Mouse (Mus musculus) limb, embryonic 12.5 days (tissue): ENCODE measurements around the gene Atl3. TPM values are rescaled to one million over a fixed set of nuclear protein-coding genes. Genes with fewer than 3 reads are reported as not detected.

Source experiments
- ATAC-seq: fragments of 200-750 bp; cut with Nextera tagmentation; 2 replicates; pipeline ENCODE4 v1.8.0; 2017; ENCODE audit warnings: low read depth, moderate TSS enrichment; ENCODE audit not compliant: insufficient number of reproducible peaks, insufficient read depth, low FRiP score, low TSS enrichment
- H3K27ac ChIP-seq: fragments of 300-500 bp; sonication (generic); 2 replicates; pipeline ENCODE4 v1.5.1; 2016; ENCODE audit warnings: mild to moderate bottlenecking, moderate library complexity
- H3K27me3 ChIP-seq: fragments of 300-500 bp; sonication (generic); 2 replicates; pipeline ENCODE4 v1.6.1; 2016; ENCODE audit warnings: mild to moderate bottlenecking, moderate library complexity
- H3K36me3 ChIP-seq: fragments of 300-500 bp; sonication (generic); 2 replicates; pipeline ENCODE4 v1.6.1; 2016; ENCODE audit warnings: mild to moderate bottlenecking, moderate library complexity
- H3K4me1 ChIP-seq: fragments of 300-500 bp; sonication (generic); replicated peaks from 2 replicates; pipeline ENCODE4 v1.6.1; 2016
- H3K4me2 ChIP-seq: fragments of 300-500 bp; sonication (generic); 2 replicates; pipeline ENCODE4 v1.6.1; 2016; ENCODE audit warnings: mild to moderate bottlenecking, moderate library complexity
- H3K4me3 ChIP-seq: fragments of 300-500 bp; sonication (generic); replicated peaks from 2 replicates; pipeline ENCODE4 v1.5.1; 2016; ENCODE audit warnings: mild to moderate bottlenecking
- H3K9ac ChIP-seq: fragments of 300-500 bp; sonication (generic); replicated peaks from 2 replicates; pipeline ENCODE4 v1.6.1; 2016; ENCODE audit warnings: mild to moderate bottlenecking, moderate library complexity
- H3K9me3 ChIP-seq: fragments of 300-500 bp; sonication (generic); 2 replicates; pipeline ENCODE4 v1.6.1; 2016; ENCODE audit warnings: mild to moderate bottlenecking, moderate library complexity
- WGBS: fragments of 180-500 bp; shearing (Covaris S2); methylation state at CpG from one replicate; pipeline ENCODE4 v1.1.7; 2016; 5-methylcytosine and 5-hydroxymethylcytosine counted together
- polyA plus RNA-seq: library from polyadenylated mRNA; unstranded; fragments of >200 nt; fragmentation: Nextera tagmentation; extraction: Ambion mirVana; gene quantifications from 2 replicates; pipeline ENCODE4 v1.2.1, GENCODE M21; 2016

The Atl3 gene
- polyA plus RNA-seq, 1 experiment from 2014 or later: 11.9 TPM

GRCm38 (mm10) chr19:7500701-7501100 lies 6.9 kb downstream of the Atl3 start:
- no peaks in the 10 kb centered on the region for H3K36me3 ChIP-seq
- no peak for ATAC-seq
- H3K4me2 ChIP-seq: no peak overlapping the region
- no peaks in the 10 kb centered on the region for H3K27me3 ChIP-seq
- no peak overlapping the region for H3K4me3 ChIP-seq
- no peak overlapping the region for H3K27ac ChIP-seq
- 85% methylated on average over 1 of the region's 1 CpGs for WGBS
- H3K9me3 ChIP-seq: no peaks in the 10 kb centered on the region
- H3K9ac ChIP-seq: no peak overlapping the region
- peaks cover 2% of the 10 kb centered on the region for H3K4me1 ChIP-seq

- H3K9ac ChIP-seq: no peak overlapping the region
- H3K4me3 ChIP-seq: no peak overlapping the region
- ATAC-seq: no peak
- H3K4me2 ChIP-seq: no peak overlapping the region
- H3K9me3 ChIP-seq: no peaks in the 10 kb centered on the region
- 87% methylated on average over 2 of the region's 2 CpGs for WGBS
- no peak overlapping the region for H3K27ac ChIP-seq
- H3K4me1 ChIP-seq: no peaks in the 10 kb centered on the region
- no peaks in the 10 kb centered on the region for H3K27me3 ChIP-seq
- H3K36me3 ChIP-seq: no peaks in the 10 kb centered on the region
Measured at GRCm38 (mm10) chr19:7502432-7502831, 8.6 kb downstream of the Atl3 start.

GRCm38 (mm10) chr19:7506321-7506720 lies 12.5 kb downstream of the Atl3 start:
- H3K9ac ChIP-seq: no peak overlapping the region
- H3K4me3 ChIP-seq: no peak overlapping the region
- no peak overlapping the region for H3K27ac ChIP-seq
- no peak overlapping the region for H3K4me2 ChIP-seq
- no peaks in the 10 kb centered on the region for H3K27me3 ChIP-seq
- 73% methylated on average over 1 of the region's 1 CpGs for WGBS
- no peak for ATAC-seq
- H3K36me3 ChIP-seq: peaks cover 19% of the 10 kb centered on the region
- H3K4me1 ChIP-seq: no peaks in the 10 kb centered on the region
- H3K9me3 ChIP-seq: no peaks in the 10 kb centered on the region

GRCm38 (mm10) chr19:7508026-7508425 lies 14.2 kb downstream of the Atl3 start:
- 78% methylated on average over 4 of the region's 4 CpGs for WGBS
- no peak for ATAC-seq
- Histone ChIP-seq H3K4me3 (no peak overlapping the region), H3K9ac (no peak overlapping the region), H3K4me1 (no peaks in the 10 kb centered on the region), H3K36me3 (peaks cover 32% of the 10 kb centered on the region), H3K27ac (no peak overlapping the region), H3K4me2 (no peak overlapping the region), H3K9me3 (no peaks in the 10 kb centered on the region), H3K27me3 (no peaks in the 10 kb centered on the region)

- no peak overlapping the region for H3K4me2 ChIP-seq
- H3K27me3 ChIP-seq: no peaks in the 10 kb centered on the region
- H3K9ac ChIP-seq: no peak overlapping the region
- no peak for ATAC-seq
- 91% methylated on average over 1 of the region's 1 CpGs for WGBS
- H3K4me3 ChIP-seq: no peak overlapping the region
- H3K4me1 ChIP-seq: no peaks in the 10 kb centered on the region
- no peak overlapping the region for H3K27ac ChIP-seq
- peaks cover 61% of the 10 kb centered on the region for H3K36me3 ChIP-seq
- H3K9me3 ChIP-seq: no peaks in the 10 kb centered on the region
Measured at GRCm38 (mm10) chr19:7516437-7516836, 22.6 kb downstream of the Atl3 start.

GRCm38 (mm10) chr19:7521619-7522018 lies 27.8 kb downstream of the Atl3 start:
- 90% methylated on average over 3 of the region's 3 CpGs for WGBS
- no peak for ATAC-seq
- Histone ChIP-seq H3K27me3 (no peaks in the 10 kb centered on the region), H3K4me2 (no peak overlapping the region), H3K27ac (no peak overlapping the region), H3K4me3 (no peak overlapping the region), H3K4me1 (no peaks in the 10 kb centered on the region), H3K36me3 (peaks cover 82% of the 10 kb centered on the region), H3K9ac (no peak overlapping the region), H3K9me3 (no peaks in the 10 kb centered on the region)

- H3K4me1 ChIP-seq: no peaks in the 10 kb centered on the region
- no peaks in the 10 kb centered on the region for H3K9me3 ChIP-seq
- H3K36me3 ChIP-seq: peaks cover 74% of the 10 kb centered on the region
- H3K4me2 ChIP-seq: no peak overlapping the region
- no peak for ATAC-seq
- 100% methylated on average over 2 of the region's 2 CpGs for WGBS
- H3K27me3 ChIP-seq: no peaks in the 10 kb centered on the region
- H3K9ac ChIP-seq: no peak overlapping the region
- H3K27ac ChIP-seq: no peak overlapping the region
- no peak overlapping the region for H3K4me3 ChIP-seq
Measured at GRCm38 (mm10) chr19:7522856-7523255, 29.0 kb downstream of the Atl3 start.

GRCm38 (mm10) chr19:7523292-7523691 lies 29.5 kb downstream of the Atl3 start:
- H3K9me3 ChIP-seq: no peaks in the 10 kb centered on the region
- H3K27ac ChIP-seq: no peak overlapping the region
- ATAC-seq: no peak
- H3K36me3 ChIP-seq: peaks cover 76% of the 10 kb centered on the region
- 97% methylated on average over 1 of the region's 1 CpGs for WGBS
- no peaks in the 10 kb centered on the region for H3K27me3 ChIP-seq
- no peak overlapping the region for H3K9ac ChIP-seq
- no peaks in the 10 kb centered on the region for H3K4me1 ChIP-seq
- no peak overlapping the region for H3K4me3 ChIP-seq
- no peak overlapping the region for H3K4me2 ChIP-seq

GRCm38 (mm10) chr19:7523781-7524180 lies 29.9 kb downstream of the Atl3 start:
- no peak overlapping the region for H3K4me2 ChIP-seq
- peaks cover 71% of the 10 kb centered on the region for H3K36me3 ChIP-seq
- no peaks in the 10 kb centered on the region for H3K27me3 ChIP-seq
- H3K9ac ChIP-seq: no peak overlapping the region
- H3K27ac ChIP-seq: no peak overlapping the region
- no peak for ATAC-seq
- no peak overlapping the region for H3K4me3 ChIP-seq
- H3K4me1 ChIP-seq: no peaks in the 10 kb centered on the region
- H3K9me3 ChIP-seq: no peaks in the 10 kb centered on the region

GRCm38 (mm10) chr19:7524879-7525278 lies 31.0 kb downstream of the Atl3 start:
- ATAC-seq: no peak
- 79% methylated on average over 3 of the region's 3 CpGs for WGBS
- Histone ChIP-seq H3K36me3 (peaks cover 65% of the 10 kb centered on the region), H3K9me3 (no peaks in the 10 kb centered on the region), H3K4me3 (no peak overlapping the region), H3K4me2 (no peak overlapping the region), H3K9ac (no peak overlapping the region), H3K4me1 (no peaks in the 10 kb centered on the region), H3K27me3 (no peaks in the 10 kb centered on the region), H3K27ac (no peak overlapping the region)

- H3K9ac ChIP-seq: no peak overlapping the region
- no peaks in the 10 kb centered on the region for H3K9me3 ChIP-seq
- H3K27me3 ChIP-seq: no peaks in the 10 kb centered on the region
- no peak overlapping the region for H3K4me3 ChIP-seq
- peak; percentile 42; the same call in 1 of the 2 replicates for ATAC-seq
- peaks cover 64% of the 10 kb centered on the region for H3K36me3 ChIP-seq
- no peaks in the 10 kb centered on the region for H3K4me1 ChIP-seq
- H3K27ac ChIP-seq: no peak overlapping the region
- no peak overlapping the region for H3K4me2 ChIP-seq
- WGBS: 62% methylated on average over 7 of the region's 7 CpGs
Measured at GRCm38 (mm10) chr19:7528639-7529428, 35.0 kb downstream of the Atl3 start.

- ATAC-seq: no peak
- H3K4me3 ChIP-seq: no peak overlapping the region
- peaks cover 56% of the 10 kb centered on the region for H3K36me3 ChIP-seq
- no peaks in the 10 kb centered on the region for H3K4me1 ChIP-seq
- H3K9ac ChIP-seq: no peak overlapping the region
- 93% methylated on average over 5 of the region's 5 CpGs for WGBS
- H3K27ac ChIP-seq: no peak overlapping the region
- no peak overlapping the region for H3K4me2 ChIP-seq
- no peaks in the 10 kb centered on the region for H3K27me3 ChIP-seq
- no peaks in the 10 kb centered on the region for H3K9me3 ChIP-seq
Measured at GRCm38 (mm10) chr19:7531906-7532305, 38.1 kb downstream of the Atl3 start.
